Mouse (Mus musculus): ENCODE data around the gene Prkaa1.

Prkaa1 gene

DNA sequence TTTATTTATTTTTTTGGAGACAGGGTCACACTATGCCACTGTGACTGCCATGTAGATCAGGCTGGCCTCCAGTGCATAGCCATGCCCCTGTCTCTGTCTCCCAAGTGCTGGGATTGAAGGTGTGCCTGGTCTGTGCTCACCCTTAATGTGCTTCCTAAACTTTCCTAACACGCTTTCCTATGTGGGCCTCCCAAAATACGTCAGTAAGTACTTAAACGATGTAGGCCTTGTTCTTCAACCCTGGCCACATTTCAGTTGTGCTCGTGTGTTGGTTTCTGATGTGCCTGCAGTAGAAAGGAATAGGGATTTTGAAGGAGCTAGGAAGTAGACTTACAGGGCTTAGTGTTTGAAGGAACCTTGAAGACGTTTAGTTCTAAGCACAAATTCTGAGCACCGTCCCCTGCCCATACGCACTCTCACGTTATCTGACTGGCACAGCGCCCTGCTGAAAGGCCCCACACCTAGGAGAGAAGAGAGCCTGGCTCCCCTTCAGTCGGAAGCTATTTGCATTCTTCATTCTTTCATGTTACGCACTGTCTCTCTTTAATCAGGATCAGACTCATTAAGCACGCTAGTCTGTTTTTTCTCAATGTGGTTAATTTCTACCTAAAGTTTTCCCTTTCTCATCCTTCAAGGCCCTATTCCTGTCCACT, 21.6 kb downstream of the Prkaa1 start:
- DNase-seq (ENCODE audit: low read depth, low spot score), result no peak

DNA sequence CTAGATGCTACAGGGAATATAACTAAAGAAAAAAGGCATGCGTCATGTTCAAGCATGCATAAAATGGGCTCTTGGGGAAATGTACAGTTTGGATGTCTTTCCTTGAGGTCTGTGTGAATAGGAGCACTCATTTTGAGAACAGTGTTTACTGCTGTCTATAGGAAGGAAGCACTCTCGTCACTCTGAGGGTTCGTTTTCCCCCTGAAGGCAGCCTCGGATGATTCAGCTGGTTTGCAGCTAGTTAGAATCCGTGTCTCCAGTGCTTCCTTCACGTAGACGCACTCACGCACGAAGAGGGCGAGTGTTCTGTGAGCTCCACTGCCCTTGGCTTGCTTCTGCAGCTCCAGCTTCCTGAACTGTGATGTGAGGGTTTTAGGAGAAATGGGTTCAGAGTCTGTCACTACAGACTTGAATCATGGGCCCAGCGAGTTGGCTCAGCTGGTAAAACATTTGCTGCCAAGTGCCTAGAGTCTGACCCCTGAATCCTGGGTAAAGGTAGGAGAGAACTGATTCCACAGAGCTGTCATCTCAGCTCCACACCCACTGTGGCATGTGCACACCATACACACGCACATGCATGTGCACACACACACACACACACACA, 29.7 kb downstream of the Prkaa1 start:
- no peak for DNase-seq (ENCODE audit: low read depth, low spot score)

DNA sequence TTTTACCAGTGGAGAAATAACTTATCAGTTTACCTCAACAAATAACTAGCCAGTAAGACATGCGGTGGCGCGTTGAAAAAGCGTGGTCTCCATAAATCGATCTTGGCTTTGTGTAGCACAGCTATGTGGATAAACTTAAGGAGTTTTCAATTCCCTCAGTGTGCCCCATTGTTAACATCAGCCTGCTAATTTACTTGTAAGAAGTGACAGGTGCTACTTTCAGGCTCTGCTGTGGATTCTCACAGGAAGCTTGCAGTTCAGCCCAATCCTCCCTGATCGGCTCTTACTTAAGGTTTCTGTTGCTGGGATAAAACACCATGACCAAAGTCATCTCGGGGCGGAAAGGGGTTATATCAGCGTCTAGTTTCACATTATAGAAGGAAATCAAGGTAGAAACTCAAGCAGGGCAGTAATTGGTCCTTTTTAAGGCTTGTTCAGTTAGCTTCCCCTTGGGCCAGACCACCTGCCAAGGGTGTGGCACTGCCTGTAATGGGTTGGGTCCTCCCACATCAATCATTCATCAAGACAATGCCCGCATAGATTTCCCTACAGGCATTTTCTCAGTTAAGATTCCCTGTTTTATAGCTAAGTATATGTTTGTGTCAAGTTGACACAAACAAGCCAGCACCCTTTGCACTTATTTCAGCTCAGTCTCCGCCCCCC, 41.1 kb downstream of the Prkaa1 start:
- peak; percentile 24 for DNase-seq (ENCODE audit: low read depth, low spot score)

DNA sequence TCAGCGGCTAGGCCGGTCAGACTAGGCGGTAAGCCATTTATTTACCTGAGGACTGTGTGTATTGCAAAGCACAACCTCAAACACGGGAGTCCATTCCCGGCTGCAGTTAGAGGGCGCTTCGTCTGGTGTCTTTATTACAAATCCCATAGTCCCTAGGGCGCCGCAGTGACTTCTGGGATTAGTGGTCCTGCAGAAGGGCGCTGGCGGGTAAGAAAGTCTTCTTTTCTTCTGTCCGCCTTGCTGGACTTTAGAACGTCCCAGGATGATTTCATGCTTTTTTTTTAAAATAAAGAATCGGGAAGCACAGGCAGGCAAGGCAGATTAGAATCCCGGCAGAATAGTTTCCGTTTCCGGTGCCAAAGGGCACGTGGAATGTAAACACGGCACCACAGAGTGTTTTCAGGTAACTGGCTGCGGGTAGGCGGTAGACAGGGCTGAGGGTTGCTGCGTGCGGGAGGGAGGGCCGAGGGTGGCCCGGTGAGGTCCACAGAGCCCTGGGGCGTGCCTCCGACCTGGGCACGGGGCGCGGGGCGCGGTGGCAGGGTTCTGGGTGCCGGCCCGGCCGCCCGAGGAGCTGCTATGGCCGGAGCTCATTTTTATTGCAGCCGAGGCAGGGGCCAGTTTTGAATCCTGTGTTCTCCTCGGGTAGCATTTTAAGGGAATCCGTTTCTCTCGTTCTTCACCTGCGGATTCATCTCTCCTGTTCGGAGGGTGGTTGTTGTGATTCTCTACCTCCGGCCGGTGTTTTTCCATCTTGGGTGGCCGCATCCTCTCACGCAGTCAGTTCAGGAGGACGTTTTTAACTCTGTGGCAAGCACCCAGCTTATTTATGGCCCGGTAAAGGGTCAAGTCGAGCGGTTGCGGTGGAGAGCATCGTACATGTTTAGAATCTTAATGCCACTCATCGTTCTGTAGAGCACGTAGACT, 42.0 kb downstream of the Prkaa1 start, which contains the start of gene Ttc33:
Ttc33 (plus strand) TSS at position 160 of the 927 bp plus-strand sequence.
- DNase-seq (ENCODE audit: low read depth, low spot score), result peak; percentile 73

DNA sequence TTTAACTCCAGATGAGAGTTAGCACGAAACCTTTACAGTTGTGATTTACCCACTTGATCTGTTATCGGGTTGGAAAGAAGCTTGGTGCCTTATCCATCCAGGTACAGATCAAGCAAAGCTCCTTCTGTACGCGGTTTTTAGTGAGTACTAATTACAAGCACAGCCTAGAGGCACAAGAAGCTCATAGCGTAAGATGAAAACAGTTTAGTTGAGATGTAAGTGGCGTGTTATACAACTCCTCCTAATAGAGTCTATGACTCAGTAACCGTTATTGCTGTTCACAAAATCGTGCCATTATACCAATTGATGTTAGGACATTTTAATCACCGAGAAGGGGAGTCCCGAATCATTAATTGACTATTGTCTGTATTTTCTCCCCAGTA, 42.6 kb downstream of the Prkaa1 start:
- peak; percentile 23 for DNase-seq (ENCODE audit: low read depth, low spot score)

DNA sequence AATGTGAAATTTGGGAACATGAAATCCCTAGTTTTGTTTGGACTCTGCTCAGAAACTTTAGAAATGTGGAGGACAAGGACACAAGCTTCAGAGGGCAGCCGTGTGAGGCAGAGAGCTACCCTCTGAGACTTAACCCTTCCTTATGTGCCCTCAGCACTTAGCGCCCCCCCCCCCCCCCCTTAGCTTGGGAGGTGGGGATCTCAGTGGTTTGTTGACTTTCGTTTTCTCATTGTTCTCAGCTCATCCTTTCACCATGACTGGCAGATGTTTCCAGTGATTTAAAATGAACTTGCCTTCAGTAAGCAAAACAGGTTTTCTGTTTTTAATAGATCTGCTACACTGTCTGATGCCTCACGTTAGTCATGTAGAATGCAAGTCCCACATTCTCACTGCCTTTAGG, 43.5 kb downstream of the Prkaa1 start:
- peak; percentile 10 for DNase-seq (ENCODE audit: low read depth, low spot score)

DNA sequence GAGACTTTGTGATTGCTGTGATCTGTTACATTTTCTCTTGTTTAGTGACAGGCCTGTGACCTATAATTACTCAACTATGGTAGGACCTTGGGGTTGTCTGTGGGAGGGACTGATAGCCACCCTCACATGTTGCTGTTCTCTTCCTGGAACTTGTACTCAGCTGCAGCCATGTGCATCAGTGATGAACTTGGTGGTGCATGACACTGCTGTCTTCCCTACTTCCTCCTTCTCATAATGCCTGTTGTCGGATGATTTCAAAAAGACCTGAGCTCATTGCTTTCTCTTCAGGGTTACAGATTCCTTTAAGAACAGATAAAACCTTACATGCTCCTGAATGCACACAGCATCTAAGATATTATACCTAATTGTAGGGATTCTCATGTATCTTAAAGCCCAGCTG, 44.4 kb downstream of the Prkaa1 start:
- DNase-seq (ENCODE audit: low read depth, low spot score), result no peak

DNA sequence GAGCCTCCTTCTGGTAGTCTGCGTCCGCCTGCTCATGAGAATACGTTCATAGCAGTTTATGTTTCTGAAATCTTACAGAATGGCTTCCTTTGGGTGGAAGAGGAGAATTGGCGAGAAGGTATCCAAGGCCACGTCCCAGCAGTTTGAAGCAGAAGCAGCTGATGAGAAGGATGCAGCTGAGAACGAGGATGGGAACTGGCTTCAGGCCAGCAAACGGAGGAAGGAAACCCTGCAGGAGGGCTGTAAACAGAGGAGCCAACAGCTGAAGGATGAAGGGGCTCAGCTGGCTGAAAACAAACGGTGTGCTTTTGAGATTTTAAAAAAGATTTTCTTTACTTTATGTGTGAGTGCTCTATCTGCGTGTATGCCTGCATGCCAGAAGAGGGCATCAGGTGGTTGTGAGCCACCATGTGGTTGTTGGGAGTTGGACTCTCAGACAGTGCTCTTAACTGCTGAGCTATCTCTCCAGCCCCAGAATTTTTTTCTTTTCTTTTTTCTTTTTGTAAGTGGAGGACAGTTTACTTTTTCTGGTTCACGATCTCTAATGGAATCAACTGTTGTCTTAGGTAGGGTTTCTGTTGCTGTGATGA, 45.9 kb downstream of the Prkaa1 start:
- DNase-seq (ENCODE audit: low read depth, low spot score), result peak; percentile 32

DNA sequence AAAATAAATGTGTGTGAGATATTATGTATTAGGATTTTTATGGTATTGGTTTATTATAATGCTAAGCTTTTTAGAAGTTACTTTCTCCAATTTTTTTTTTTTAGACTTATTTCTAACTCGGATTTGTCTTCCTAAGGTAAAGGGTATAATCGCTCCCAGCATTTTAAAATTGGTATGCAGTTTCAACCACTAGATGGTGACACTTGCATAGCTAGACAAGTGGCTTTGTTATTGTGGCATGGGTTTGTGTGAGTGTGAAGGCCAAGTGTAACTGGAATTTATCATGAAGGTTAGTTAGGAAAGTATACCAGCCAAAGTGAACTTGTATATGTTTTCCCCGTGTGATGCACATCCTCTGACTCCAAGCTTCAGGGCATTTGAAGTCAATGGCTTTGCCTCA, 50.2 kb downstream of the Prkaa1 start:
- DNase-seq (ENCODE audit: low read depth, low spot score), result peak; percentile 62

DNA sequence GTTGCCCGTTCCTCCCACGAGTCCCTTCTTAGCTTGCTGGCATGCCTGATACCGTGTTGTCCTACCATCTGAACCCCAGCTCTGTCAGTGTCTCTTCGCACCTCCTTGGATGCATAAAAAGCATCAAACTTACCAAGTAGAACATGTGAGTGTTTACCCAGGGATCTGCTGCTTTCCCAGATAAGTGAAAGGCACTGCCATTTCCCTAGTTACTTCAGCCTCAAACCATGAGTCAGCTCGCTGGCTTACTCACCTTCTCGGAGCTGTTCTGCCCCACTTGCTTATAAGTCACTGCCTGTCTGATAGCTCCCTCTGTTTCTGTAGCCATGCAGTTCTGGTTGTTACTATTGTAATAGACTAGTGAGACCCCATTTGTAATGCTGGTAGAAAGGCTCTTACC, 50.8 kb downstream of the Prkaa1 start:
- DNase-seq (ENCODE audit: low read depth, low spot score), result no peak

DNA sequence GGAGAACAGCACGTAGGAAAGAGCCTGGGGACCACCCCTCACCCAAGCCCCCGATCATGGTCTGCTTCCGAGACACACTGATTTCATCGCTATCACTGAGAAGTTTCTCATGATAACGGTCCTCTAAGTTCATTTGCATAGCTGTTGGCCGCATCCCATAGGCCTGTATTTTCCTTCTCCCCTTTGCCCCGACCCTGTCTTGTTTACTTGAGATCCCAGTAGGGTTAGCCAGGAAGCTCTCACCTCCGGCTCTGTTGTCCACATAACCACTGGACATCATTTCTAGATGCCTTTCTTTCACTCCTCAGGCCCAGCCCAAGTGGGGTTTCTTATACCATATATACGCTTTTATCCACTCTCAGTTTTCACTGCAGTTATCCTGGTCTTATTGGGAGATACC, 51.3 kb downstream of the Prkaa1 start:
- DNase-seq (ENCODE audit: low read depth, low spot score), result no peak

DNA sequence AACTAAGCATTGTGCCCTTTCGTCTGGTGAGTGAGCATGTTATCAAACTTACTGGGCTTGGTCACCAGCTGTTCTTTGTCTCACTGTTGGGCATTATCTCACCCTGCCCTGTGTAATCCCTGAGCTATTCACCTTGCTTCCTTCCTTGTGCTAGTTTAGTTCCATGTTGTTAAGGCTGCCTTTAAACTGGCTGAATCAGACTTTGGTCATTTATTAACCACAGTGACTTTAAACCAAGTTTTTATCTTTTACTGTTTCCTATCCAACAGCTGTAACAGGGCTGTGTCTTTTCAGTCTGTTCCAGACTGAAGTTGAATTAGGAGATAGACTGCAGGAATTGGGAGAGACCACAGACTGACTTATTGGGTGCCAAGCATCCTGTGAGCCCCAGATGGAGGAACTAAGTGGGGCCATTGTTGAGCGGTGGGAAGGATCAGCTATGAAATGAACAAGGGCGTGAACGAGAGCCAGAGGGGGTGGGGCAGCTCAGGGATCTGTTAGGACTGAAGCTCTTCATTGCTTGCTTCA, 52.4 kb downstream of the Prkaa1 start:
- DNase-seq (ENCODE audit: low read depth, low spot score), result no peak

DNA sequence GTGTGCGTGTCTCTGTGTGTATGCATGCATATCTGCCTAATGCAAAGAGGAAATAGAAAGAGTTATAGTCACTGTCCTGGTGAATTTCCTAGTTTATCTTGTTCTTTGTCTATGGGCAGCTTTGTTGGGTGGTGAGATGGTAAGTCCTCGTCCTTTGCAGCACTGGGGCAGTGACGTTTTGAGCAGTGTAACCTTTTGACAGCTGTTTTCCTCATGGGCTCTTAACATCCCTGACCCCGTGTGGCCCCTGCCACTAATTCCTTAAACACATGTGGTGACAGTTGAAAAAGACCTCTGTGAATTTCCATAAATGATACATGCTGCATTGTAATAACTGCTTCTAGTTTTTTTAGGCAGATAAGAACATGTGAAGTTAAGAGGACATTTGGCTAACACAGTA, 53.0 kb downstream of the Prkaa1 start:
- no peak for DNase-seq (ENCODE audit: low read depth, low spot score)

DNA sequence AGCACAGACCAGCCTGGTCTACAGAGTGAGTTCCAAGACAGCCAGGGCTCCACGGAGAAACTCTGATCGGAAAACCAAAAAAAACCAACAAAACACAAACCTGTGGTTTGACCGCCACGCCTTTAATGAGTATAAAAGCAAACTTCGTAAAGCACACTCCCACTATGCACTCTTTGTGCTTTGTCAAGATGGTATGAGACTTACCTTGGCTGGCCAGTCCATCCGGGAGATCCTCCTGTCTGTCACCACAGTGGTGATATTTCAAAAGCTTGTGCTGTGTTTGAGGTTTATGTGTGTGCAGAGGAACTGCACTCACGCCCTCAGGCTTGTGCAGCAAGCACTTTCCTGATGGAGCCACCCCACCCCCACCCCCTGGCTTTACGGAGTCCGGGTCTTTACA, 61.6 kb downstream of the Prkaa1 start:
- DNase-seq (ENCODE audit: low read depth, low spot score), result no peak

DNA sequence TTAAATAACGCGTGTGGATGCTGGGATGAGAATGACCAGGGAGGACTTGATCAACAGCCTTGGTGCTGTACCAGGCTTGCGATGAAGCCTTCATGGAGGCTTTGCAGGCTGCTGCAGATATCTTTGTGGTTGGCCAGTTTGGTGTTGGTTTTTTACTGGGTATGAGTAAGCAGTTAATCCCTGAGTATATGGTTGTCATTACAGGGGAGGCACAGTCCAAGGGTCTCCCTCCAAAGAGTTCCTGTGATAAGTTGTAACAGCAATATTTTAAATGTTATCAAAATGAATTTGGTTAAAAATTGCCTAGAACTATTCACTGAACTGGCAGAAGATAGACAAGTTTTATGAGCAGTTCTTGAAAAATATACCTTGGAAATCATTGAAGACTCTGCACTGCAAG, 65.5 kb downstream of the Prkaa1 start:
- no peak for DNase-seq (ENCODE audit: low read depth, low spot score)

DNA sequence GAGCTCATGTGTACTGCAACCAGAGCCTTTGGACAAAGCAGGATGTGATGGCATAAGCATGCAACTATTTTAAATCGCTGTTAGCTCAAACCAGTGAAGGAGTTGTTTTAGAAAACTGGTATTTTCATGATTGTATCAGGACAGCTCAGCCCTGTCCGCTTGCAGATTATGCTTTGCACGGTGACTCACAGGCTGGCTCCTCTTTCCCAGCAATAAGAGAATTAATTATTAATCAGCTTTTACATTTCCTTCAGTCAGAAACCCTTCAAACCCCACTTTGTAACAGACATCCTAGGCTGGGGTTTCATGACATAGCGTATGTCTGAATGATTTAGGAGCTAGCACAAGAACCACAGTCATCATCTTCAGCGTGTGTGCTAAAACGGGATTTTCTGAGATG, 76.8 kb downstream of the Prkaa1 start:
- DNase-seq (ENCODE audit: low read depth, low spot score), result no peak

DNA sequence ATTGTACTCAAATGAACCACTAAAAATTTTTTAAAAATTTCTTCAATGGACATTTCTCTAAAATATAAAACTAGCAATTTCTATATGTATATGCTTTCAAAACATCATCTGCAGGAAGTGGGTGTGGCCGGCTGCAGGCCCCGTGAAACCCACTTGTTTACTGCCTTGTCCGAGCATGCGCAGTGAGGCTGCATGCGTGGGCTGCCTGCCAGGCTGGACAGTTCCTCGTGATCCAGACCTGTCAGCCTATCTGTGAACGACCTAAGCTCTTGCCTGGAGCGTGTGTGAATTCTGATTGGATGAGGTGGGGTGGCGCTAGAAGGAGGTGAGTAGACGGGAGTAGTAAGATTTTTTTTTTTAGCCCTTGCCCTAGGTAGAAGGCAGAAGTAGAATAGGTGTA, 87.1 kb downstream of the Prkaa1 start:
- peak; percentile 40 for DNase-seq (ENCODE audit: low read depth, low spot score)
